Mouse (Mus musculus): Measurements from ENCODE around the gene Ap1g2.

The Ap1g2 gene

DNA sequence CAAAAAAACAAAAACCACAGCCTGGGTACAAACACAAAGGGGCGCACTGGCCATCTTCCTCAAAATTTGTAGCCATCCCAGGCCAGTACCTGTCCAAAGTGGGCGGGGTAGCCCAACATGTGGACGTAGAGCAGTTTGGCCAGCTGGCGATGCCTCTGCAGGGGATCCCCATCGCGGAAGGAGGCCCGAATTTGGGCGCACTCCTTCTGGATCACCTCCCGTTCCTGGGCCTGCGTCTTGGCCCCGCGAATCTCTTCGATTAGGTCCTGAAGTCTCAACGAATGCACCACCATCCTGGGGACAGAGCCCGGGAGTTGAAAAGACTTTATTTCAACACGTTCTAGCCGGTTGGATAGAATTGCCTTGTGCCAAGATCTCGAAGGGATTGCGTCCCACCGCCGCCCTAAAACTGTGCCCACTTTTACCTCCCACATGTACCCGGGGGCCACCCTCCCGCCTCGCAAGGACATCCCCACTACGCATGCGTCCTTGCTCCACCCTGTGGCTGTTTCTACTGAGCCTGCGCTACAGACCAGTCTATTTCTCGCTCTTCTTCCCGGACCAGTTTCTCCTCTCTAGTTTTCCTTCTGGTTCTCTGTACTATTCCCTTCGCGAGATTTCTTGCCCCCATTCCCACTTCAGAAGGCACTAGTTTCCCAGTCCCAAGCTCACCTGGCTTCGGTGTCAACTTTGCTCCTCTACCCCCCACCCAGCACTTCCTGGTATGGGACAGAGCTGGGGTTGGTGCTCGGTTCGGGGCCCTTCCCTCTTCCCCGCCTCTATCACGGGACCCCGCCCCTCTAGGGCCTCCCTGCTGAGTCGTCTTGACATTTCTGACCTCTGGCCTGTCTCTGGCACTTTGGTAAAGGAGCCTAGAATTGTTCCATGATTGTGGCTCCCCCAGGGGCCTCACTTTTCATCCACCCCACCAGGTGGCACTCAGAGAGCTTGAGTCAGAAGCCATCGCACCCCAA is at the start of gene Ap1g2:
Ap1g2 (minus strand) TSS at position 758 of the 974 bp plus-strand sequence.
- peak; percentile 85 to 86 for DNase-seq (ENCODE audit: low spot score in 2 of 2)

DNA sequence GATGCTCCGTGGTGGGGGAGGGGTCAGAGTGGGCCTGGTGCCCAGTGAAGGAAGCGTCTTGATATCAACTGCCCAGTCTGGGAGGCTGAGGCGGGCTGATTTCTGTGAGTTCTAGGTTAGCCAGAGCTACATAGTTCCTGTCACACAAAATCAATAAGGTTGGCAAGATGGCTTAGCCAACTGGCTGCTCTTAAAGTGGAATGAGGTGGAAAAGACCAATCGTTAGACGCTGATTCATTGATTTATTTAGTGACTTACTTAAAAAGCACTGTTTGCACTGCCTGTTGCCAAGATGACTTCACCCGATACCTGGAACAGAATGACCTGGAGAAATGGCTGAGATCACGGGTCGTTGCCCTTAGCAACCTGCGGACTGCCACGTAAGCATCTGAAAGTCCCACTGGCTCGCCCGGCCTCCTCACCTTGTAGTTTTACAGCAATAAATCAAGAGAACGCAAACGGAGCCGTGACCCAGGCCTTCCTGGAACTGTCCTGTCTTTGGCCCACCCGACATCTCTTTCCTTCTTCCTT is 46.6 kb upstream of the Ap1g2 start:
- DNase-seq (ENCODE audit: low spot score in 2 of 2) = no peak

DNA sequence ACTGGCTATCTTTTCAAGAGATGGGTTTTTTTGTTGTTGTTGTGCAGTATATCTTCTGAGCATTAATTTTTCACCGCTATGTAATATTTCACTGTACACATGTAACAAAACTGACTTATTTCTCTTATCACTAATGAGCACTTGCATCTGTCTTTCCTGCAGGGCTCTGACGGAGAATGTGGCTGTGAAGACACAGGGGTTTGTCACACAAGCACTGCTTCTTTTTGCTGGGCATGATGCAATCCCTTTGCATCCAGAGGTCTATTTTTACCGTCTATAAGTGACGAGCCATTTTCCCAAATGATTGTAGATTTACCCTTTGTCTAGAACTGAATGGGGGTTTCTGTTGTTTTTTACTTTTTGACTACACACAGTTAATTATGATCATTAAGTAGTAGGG is 45.8 kb upstream of the Ap1g2 start:
- no peak for DNase-seq (ENCODE audit: low spot score in 2 of 2)

- no peak for DNase-seq (ENCODE audit: low spot score in 2 of 2)
Observed at GRCm38 (mm10) chr14:55150985-55151384, 44.6 kb upstream of the Ap1g2 start.

DNA sequence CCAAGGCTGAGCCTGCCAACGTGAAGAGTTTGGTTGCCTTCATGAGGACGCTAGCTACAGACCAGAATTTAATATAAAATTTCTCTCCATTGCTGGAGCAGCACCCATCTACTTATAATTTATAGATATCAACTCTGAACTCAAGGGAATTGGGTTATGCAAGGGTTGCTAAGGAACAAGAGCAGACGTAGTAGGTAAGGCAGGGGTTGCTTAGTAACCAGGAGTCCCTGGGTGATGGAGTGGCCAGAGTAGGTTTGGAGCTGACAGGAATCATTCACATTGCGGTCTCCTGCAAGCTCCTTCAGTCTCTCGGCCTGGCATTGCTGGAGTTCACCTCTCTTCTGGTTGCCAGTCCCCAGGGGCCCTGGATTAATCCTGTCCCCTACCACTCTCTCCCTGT is 42.6 kb upstream of the Ap1g2 start:
- no peak for DNase-seq (ENCODE audit: low spot score in 2 of 2)

- DNase-seq (ENCODE audit: low spot score in 2 of 2) = peak; percentile 25 to 58
Observed at GRCm38 (mm10) chr14:55148363-55148915, 42.0 kb upstream of the Ap1g2 start.

DNA sequence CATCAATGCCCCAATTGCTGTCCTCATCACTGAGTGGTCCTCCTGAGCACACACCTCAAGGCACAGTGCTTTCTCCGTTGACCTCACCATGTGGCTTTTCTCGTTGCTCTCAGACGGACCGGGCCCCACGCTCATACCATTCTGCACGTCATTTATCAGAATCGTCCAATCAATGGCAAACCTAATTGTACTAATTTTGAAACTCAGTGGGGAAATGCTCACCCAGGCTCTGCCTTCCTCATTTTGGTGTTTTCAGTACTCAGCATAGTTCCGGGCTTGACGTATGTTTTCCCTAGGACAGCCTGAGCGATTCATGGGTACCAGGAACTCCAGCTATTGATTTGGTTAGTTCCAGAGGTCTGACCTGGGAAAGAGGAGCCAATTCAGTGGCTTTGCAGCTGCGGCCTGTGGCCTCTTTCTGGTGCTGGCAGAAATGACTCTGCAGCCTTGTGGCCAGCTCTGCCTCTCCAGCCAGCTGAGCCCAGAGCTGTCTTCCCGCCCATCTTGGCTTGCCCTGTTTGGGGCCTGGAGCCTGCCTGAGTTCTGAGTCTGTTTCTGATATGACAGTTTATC is 40.5 kb upstream of the Ap1g2 start:
- DNase-seq (ENCODE audit: low spot score in 2 of 2) = no peak

DNA sequence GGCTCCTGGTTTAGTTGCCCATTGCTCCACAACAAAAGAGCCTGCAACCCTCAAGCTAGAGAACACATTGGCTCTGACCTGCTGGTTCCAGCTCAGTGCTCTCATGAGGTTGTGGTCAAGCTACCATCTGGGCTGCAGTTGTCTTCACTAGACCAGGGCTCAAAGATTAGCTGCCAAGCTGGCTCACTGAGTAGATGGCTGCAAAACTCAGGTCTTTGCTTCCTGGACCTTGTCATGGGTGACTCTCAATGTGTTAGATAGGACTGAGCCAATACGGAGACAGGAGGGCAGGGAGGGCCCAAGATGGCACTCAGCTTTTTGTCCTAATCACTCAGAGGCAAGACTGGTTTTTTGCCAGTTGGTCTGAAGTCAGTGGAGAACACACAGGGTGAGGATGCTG is 39.9 kb upstream of the Ap1g2 start:
- DNase-seq (ENCODE audit: low spot score in 2 of 2) = no peak

DNA sequence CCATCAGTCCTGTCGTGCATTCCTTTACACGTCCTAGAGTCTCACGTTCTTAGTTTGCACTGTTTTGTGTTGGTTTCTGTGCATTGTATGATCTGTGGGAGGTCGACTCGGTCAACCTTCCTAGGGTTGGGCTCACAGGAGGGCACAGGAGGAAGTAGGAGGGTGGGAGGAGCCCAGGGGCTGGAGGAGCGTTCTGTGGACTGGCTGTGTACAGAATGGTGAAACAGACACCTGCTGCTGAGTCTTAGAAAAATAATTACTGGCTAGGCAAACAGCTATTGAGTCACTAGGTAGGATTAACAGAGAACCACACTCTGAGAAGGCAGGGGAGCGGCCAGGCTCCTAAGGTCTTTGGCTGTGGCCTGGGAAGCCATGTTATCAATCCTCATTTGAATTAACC is 32.9 kb upstream of the Ap1g2 start:
- no peak for DNase-seq (ENCODE audit: low spot score in 2 of 2)

- DNase-seq (ENCODE audit: low spot score in 2 of 2) = no peak
Observed at GRCm38 (mm10) chr14:55135676-55136075, 29.3 kb upstream of the Ap1g2 start.

DNA sequence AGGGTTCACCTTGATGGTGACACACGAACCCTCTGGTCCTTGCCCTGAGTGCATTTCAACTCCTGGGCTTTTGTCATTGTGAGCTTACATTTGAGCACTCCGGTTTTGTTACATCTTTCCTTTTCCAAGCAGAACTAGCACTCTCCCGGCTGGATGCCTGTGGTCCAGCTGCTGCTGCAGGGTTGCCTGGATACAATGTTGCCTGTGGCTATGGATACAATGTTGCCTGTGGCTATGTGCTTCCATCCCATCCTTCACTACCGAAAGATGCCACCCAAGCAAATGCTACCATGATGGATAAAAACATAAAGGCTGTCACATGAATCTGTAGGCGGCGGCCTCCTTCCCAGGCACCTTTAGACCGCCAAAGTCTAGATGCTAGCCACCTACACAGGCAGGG is 20.1 kb upstream of the Ap1g2 start:
- DNase-seq (ENCODE audit: low spot score in 2 of 2) = no peak

DNA sequence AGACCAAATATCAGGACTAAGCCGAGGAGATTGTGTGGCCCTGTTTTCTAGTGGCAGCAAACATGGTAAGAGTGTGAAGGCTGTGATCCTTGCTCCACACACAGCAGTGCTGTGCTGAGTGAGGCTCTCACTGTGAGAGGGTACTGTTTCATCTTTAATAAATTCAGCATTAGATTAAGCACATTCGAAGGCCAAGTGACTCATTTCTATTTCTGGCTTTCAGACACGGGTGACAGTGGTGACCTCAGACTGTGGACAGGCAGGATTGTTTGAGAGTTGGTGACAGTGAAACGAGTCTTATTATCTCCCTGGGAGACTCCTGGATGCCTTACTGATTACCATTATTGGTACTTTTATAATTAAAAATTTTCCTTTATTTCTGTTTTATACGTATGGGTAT is 19.3 kb upstream of the Ap1g2 start:
- no peak for DNase-seq (ENCODE audit: low spot score in 2 of 2)

- DNase-seq (ENCODE audit: low spot score in 2 of 2) = no peak
Observed at GRCm38 (mm10) chr14:55122359-55122758, 16.0 kb upstream of the Ap1g2 start.

- DNase-seq (ENCODE audit: low spot score in 2 of 2) = no peak
Observed at GRCm38 (mm10) chr14:55121947-55122346, 15.6 kb upstream of the Ap1g2 start.

GRCm38 (mm10) chr14:55119421-55120134 is 13.2 kb upstream of the Ap1g2 start:
- no peak for DNase-seq (ENCODE audit: low spot score in 2 of 2)

DNA sequence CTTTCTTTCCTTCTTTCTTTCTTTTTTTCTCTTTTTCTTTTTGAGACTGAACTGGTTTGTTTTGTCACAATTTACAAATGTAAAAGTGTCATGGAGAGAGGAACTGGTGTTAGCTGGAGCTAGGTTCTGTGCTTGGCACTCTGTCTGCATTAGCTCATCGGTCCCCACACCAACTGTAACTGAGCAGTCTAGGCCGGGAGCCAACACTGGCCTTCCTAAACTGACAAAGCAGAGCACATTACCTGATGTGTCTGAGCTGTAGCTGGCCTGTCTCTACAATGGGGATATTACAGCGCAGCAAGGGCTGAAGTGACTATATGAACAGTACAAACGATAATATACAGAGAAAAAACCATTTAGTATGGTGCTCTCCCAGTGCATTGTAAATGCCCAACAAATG is 12.5 kb upstream of the Ap1g2 start:
- no peak for DNase-seq (ENCODE audit: low spot score in 2 of 2)

GRCm38 (mm10) chr14:55116425-55117200 is 10.2 kb upstream of the Ap1g2 start, which contains the start of gene Jph4:
Gene Jph4, minus strand, starts transcription at chr14:55116935.
- no peak for DNase-seq (ENCODE audit: low spot score in 2 of 2)

DNA sequence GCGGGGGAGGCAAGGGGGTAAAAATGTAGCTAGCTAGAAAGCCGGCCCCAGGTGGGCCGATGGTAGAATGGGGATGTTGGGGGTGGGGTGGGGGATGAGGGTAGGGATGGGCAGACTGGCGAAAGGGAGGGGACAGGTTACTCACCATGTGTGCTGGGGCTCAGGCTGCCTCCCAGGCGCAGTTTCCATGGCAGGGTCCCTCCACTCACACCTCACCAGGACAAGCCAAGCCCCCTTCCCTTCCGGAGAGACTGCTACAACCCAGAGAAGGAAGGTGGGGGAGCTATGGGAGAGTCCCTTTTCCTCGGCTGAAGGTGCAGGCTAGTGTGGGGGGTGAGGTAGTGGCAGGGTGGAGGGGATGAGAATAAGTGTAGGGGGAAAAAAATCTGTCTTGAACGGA is 9.5 kb upstream of the Ap1g2 start:
- no peak for DNase-seq (ENCODE audit: low spot score in 2 of 2)

- peak in 1 of 2 experiments; percentile 32 for DNase-seq (ENCODE audit: low spot score in 2 of 2)
Observed at GRCm38 (mm10) chr14:55114759-55115701, 8.6 kb upstream of the Ap1g2 start.
